Mouse (Mus musculus) midbrain, postnatal 0 days (tissue): ENCODE data around the gene Myoz2. TPM values are rescaled to one million over a fixed set of nuclear protein-coding genes. Genes with fewer than 3 reads are reported as not detected.

Experiments used
- ATAC-seq: fragments of 200-750 bp; cut with Nextera tagmentation; 2 replicates; pipeline ENCODE4 v1.8.0; 2017; ENCODE audit warnings: moderate number of reproducible peaks, mild to moderate bottlenecking, moderate TSS enrichment, moderate library complexity; ENCODE audit not compliant: low FRiP score
- DNase-seq: peaks from one replicate; pipeline ENCODE4 v3.0.0-alpha.2; 2015; ENCODE audit warnings: low spot score
- H3K27ac ChIP-seq: fragments of 300-500 bp; sonication (generic); 2 replicates; pipeline ENCODE4 v1.5.1; 2014; ENCODE audit warnings: low read depth, mild to moderate bottlenecking, low read length, mixed read lengths
- H3K27me3 ChIP-seq: fragments of 300-500 bp; sonication (generic); 2 replicates; pipeline ENCODE4 v1.6.1; 2014; ENCODE audit warnings: low read length, control low read depth, mixed read lengths; ENCODE audit not compliant: insufficient read depth
- H3K36me3 ChIP-seq: fragments of 300-500 bp; sonication (generic); 2 replicates; pipeline ENCODE4 v1.6.1; 2014; ENCODE audit warnings: low read length, control low read depth, mixed read lengths; ENCODE audit not compliant: insufficient read depth
- H3K4me1 ChIP-seq: fragments of 300-500 bp; sonication (generic); 2 replicates; pipeline ENCODE4 v1.6.1; 2014; ENCODE audit warnings: mild to moderate bottlenecking, control low read depth, antibody characterized with exemption, low read length, mixed read lengths; ENCODE audit not compliant: insufficient read depth
- H3K4me2 ChIP-seq: fragments of 300-500 bp; sonication (generic); 2 replicates; pipeline ENCODE4 v1.6.1; 2014; ENCODE audit warnings: low read depth, mild to moderate bottlenecking, low read length, mixed read lengths; ENCODE audit not compliant: poor library complexity, severe bottlenecking
- H3K4me3 ChIP-seq: fragments of 300-500 bp; sonication (generic); 2 replicates; pipeline ENCODE4 v1.5.1; 2014; ENCODE audit warnings: low read depth, mild to moderate bottlenecking, low read length, moderate library complexity
- H3K9ac ChIP-seq: fragments of 300-500 bp; sonication (generic); replicated peaks from 2 replicates; pipeline ENCODE4 v1.6.1; 2014; ENCODE audit warnings: mild to moderate bottlenecking, low read length, moderate library complexity, mixed read lengths; ENCODE audit not compliant: poor library complexity, severe bottlenecking
- H3K9me3 ChIP-seq: fragments of 300-500 bp; sonication (generic); 2 replicates; pipeline ENCODE4 v1.6.1; 2016; ENCODE audit warnings: low read length, control low read depth
- CTCF ChIP-seq: IDR thresholded peaks from 2 replicates; pipeline ENCODE4 v1.5.1; 2016; ENCODE audit warnings: antibody characterized with exemption, mild to moderate bottlenecking
- WGBS: fragments of 180-500 bp; shearing (Covaris S2); extraction: QIAGEN DNeasy Blood & Tissue Kit; methylation state at CpG from one replicate; pipeline ENCODE4 v1.1.7; 2014; 5-methylcytosine and 5-hydroxymethylcytosine counted together
- microRNA-seq: library from miRNA; unstranded; fragments of <30 nt; microRNA quantifications from one replicate; pipeline ENCODE4, GENCODE M21; 2016; ENCODE audit warnings: borderline number of aligned reads
- polyA plus RNA-seq: library from polyadenylated mRNA; unstranded; fragments of >200 nt; fragmentation: Nextera tagmentation; extraction: Ambion mirVana; gene quantifications from 2 replicates; pipeline ENCODE4 v1.2.1, GENCODE M21; 2015
- total RNA-seq: library from RNA; depleted of rRNA; stranded (reverse); fragments of >200 nt; gene quantifications from 2 replicates; pipeline ENCODE4 v1.2.3, GENCODE M21; 2014; rRNA removed

Gene Myoz2
- total and polyA plus RNA-seq, 2 experiments from 2014 or later, result 0.27 TPM; not detected in 1

DNA sequence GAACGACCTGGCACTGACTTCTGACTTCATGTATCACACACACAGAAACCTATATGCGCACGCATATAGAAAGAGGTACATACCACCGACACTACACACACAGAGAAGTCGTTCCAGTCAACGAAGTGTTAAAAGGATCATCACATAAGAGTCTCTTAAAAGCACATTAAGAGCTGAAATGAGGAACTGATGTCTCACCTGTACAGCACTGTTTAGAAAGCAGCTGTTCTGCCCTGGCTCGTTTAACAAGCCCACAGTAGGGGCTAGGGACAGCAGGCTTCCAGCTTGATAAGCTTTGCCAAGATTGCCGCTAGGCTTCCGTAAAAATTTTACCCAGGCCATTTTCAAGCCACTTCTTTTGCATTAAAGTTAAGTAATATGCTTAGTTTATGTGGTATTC lies 66.4 kb downstream of the Myoz2 start:
- no peak for ATAC-seq
- Histone ChIP-seq H3K9me3 (no peaks in the 10 kb centered on the region), H3K4me3 (no peak overlapping the region), H3K36me3 (peaks cover 4% of the 10 kb centered on the region; the same call in 1 of the 2 replicates), H3K27me3 (no peaks in the 10 kb centered on the region), H3K9ac (no peak overlapping the region), H3K4me2 (no peak overlapping the region), H3K4me1 (no peaks in the 10 kb centered on the region), H3K27ac (no peak overlapping the region)
- TF ChIP-seq CTCF, result no peak
- no peak for DNase-seq
- WGBS, result 90% methylated on average over 9 of the region's 9 CpGs

DNA sequence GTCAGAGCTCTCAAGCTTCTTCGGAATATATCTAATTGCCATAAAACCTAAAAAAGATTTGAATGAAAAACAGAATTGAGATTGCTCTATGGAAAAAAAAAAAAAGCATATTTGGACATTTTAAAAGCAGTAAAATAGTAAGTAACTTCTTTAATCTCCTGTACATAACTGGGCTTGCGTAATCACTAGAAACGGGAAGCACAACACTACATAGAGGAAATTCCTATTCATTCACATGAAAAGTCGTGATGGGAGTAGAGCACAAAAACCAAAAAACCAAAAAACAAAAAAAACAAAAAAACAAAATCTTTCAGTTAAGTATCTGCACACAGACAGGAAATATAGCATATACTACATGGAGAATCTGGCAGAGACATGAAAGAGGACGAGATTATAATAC lies 70.5 kb downstream of the Myoz2 start:
- no peak overlapping the region for H3K9ac ChIP-seq
- no peak for ATAC-seq
- H3K4me2 ChIP-seq, result no peak overlapping the region
- H3K4me3 ChIP-seq, result no peak overlapping the region
- TF ChIP-seq CTCF, result no peak
- DNase-seq, result no peak
- 89% methylated on average over 5 of the region's 5 CpGs for WGBS
- no peaks in the 10 kb centered on the region for H3K27me3 ChIP-seq
- no peaks in the 10 kb centered on the region for H3K9me3 ChIP-seq
- peaks cover 9% of the 10 kb centered on the region; the same call in 1 of the 2 replicates for H3K36me3 ChIP-seq
- H3K27ac ChIP-seq, result no peak overlapping the region
- H3K4me1 ChIP-seq, result no peaks in the 10 kb centered on the region

Small RNA genes lying within 50 kb of the gene (microRNA-seq; reads per million reads assigned to microRNA genes)
- gene Gm22066, result not detected

Other genes with a start within 250 kb of the Myoz2 start
- gene Fabp2, start 139.9 kb downstream of the Myoz2 start, total RNA-seq, result not detected in 2 replicates
- not detected in 2 replicates for gene Fabp2, start 139.9 kb downstream of the Myoz2 start, polyA plus RNA-seq
- not detected in 2 replicates for gene Gm10959, start 115.7 kb downstream of the Myoz2 start, total RNA-seq
- not detected in 2 replicates for gene Gm10959, start 115.7 kb downstream of the Myoz2 start, polyA plus RNA-seq
- gene 1810037I17Rik, start 110.8 kb downstream of the Myoz2 start, total RNA-seq, result 21.9 and 32.3 TPM in 2 replicates
- 90.8 and 94.5 TPM in 2 replicates for gene 1810037I17Rik, start 110.8 kb downstream of the Myoz2 start, polyA plus RNA-seq
- gene Usp53, start 50.5 kb downstream of the Myoz2 start, total RNA-seq, result 14.1 and 16.1 TPM in 2 replicates
- 13.1 and 13.6 TPM in 2 replicates for gene Usp53, start 50.5 kb downstream of the Myoz2 start, polyA plus RNA-seq
- 1.2 and 1.8 TPM in 2 replicates for gene Synpo2, start 201.1 kb upstream of the Myoz2 start, total RNA-seq
- gene Synpo2, start 201.1 kb upstream of the Myoz2 start, polyA plus RNA-seq, result 1.6 and 2.9 TPM in 2 replicates
- 22.4 and 24.6 TPM in 2 replicates for gene Sec24d, start 232.4 kb upstream of the Myoz2 start, total RNA-seq
- 10.9 and 11.2 TPM in 2 replicates for gene Sec24d, start 232.4 kb upstream of the Myoz2 start, polyA plus RNA-seq